Mouse (Mus musculus) heart, embryonic 14.5 days (tissue): ENCODE data around the gene Fmnl2. TPM values are rescaled to one million over a fixed set of nuclear protein-coding genes. Genes with fewer than 3 reads are reported as not detected.
A peak's percentile ranks its signal among the peaks of the same experiment; 100 is the strongest.

ENCODE experiments used
- ATAC-seq: fragments of 200-750 bp; cut with Nextera tagmentation; 2 replicates; pipeline ENCODE4 v1.8.0; 2017; ENCODE audit warnings: low read depth, moderate TSS enrichment; ENCODE audit not compliant: insufficient number of reproducible peaks, insufficient read depth, low FRiP score
- H3K27ac ChIP-seq, 2 experiments: fragments of 200-500 bp in 1 of 2; fragments of 300-500 bp in 1 of 2; sonication (generic) in 1 of 2; replicated peaks in 1 of 2; 2 replicates each; pipeline ENCODE4 v1.5.1; 2012 to 2014; ENCODE audit warnings: low read depth in 2 of 2, low read length in 2 of 2, control low read depth in 1 of 2, mild to moderate bottlenecking in 1 of 2, mixed read lengths in 1 of 2; ENCODE audit not compliant: control insufficient read depth in 1 of 2, insufficient read depth in 1 of 2
- H3K27me3 ChIP-seq: fragments of 300-500 bp; sonication (generic); 2 replicates; pipeline ENCODE4 v1.6.1; 2014; ENCODE audit warnings: mild to moderate bottlenecking, low read length, control low read depth; ENCODE audit not compliant: control insufficient read depth, insufficient read depth
- H3K36me3 ChIP-seq: fragments of 300-500 bp; sonication (generic); 2 replicates; pipeline ENCODE4 v1.6.1; 2014; ENCODE audit warnings: mild to moderate bottlenecking, control low read depth, low read length, mixed read lengths; ENCODE audit not compliant: control insufficient read depth, insufficient read depth
- H3K4me1 ChIP-seq, 2 experiments: fragments of 200-500 bp in 1 of 2; fragments of 300-500 bp in 1 of 2; sonication (generic) in 1 of 2; 2 replicates each; pipeline ENCODE4 v1.6.1; 2012 to 2014; ENCODE audit warnings: low read length in 2 of 2, control low read depth in 1 of 2, mixed read lengths in 1 of 2; ENCODE audit not compliant: control insufficient read depth in 2 of 2, insufficient read depth in 2 of 2
- H3K4me2 ChIP-seq: fragments of 300-500 bp; sonication (generic); 2 replicates; pipeline ENCODE4 v1.6.1; 2014; ENCODE audit warnings: mild to moderate bottlenecking, low read length
- H3K4me3 ChIP-seq, 2 experiments: fragments of 200-500 bp in 1 of 2; fragments of 300-500 bp in 1 of 2; sonication (generic) in 1 of 2; 2 replicates each; pipeline ENCODE4 v1.5.1; 2012 to 2014; ENCODE audit warnings: low read length in 2 of 2, mild to moderate bottlenecking in 2 of 2, control low read depth in 1 of 2, low read depth in 1 of 2, moderate library complexity in 1 of 2; ENCODE audit not compliant: control insufficient read depth in 1 of 2, insufficient read depth in 1 of 2
- H3K9ac ChIP-seq: fragments of 300-500 bp; sonication (generic); 2 replicates; pipeline ENCODE4 v1.6.1; 2014; ENCODE audit warnings: mild to moderate bottlenecking, low read length
- H3K9me3 ChIP-seq: fragments of 300-500 bp; sonication (generic); 2 replicates; pipeline ENCODE4 v1.6.1; 2016; ENCODE audit warnings: low read length, control low read depth; ENCODE audit not compliant: control insufficient read depth
- WGBS: fragments of 180-500 bp; shearing (Covaris S2); extraction: QIAGEN DNeasy Blood & Tissue Kit; methylation state at CpG from one replicate; pipeline ENCODE4 v1.1.7; 2014; 5-methylcytosine and 5-hydroxymethylcytosine counted together
- polyA plus RNA-seq: library from polyadenylated mRNA; unstranded; fragments of >200 nt; fragmentation: Nextera tagmentation; extraction: Ambion mirVana; gene quantifications from 2 replicates; pipeline ENCODE4 v1.2.1, GENCODE M21; 2014

The Fmnl2 gene
- polyA plus RNA-seq, 1 experiment from 2014 or later: 1.7 TPM

DNA sequence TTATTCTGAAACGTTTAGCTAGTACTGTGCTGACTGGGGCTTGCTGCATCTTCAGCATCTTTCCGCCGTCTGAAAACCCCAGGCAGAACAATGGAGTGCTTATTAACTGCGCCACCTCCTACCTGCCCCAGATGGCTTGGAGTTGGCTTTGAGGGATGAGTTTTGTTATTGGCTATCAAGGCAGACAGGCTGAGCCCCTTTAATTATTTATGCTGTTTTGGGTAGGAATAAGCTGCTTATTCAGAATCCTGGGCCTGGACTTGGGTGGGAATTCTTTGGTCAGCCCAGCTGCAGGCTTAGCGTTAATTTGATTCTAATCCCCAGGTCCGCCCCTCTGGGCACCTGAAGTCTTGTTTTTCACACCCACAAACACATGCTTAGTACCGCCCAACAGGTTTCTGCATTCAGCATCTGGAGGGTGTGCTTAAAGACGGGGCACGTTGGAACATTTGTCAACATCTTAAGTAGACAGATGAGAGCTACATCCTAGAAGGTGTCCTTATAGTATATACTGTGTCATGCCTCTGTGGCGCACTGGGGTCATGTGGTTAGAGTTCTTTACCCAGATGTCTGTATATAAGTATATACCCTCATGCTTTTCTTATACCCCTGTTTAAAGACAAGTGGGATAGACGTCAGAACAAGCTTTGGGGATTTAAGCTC is 89.0 kb downstream of the Fmnl2 start:
- H3K4me2 ChIP-seq: no peak overlapping the region
- H3K4me1 ChIP-seq: no peaks in the 10 kb centered on the region; a peak in 1 of 4 replicates
- no peaks in the 10 kb centered on the region for H3K9me3 ChIP-seq
- no peak for ATAC-seq
- H3K27ac ChIP-seq: no peak overlapping the region
- no peaks in the 10 kb centered on the region for H3K36me3 ChIP-seq
- 73% methylated on average over 11 of the region's 11 CpGs for WGBS
- H3K4me3 ChIP-seq: no peak overlapping the region
- H3K27me3 ChIP-seq: no peaks in the 10 kb centered on the region
- no peak overlapping the region for H3K9ac ChIP-seq

DNA sequence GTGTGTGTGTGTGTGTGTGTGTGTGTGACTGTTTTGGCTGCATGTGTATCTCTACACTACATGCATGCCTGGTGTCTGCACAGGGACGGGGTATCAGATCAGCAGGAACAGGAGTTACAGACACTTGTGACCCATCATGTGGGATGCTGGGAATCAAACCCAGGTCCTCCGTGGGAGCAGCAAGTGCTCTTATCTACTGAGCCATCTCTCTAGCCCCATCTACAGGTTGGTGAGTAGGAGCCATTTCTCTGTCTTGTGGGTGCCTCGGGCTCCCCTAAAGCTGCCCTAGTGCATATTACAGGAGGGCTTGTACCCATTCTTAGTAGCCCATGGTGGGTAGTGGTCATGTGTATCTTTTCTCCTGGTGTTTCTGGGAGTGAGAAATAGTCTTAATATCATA is 90.7 kb downstream of the Fmnl2 start:
- Histone ChIP-seq H3K4me1 (peaks cover 0 to 3% of the 10 kb centered on the region in 2 experiments; a peak in 1 of 4 replicates), H3K4me3 (no peak overlapping the region), H3K9ac (no peak overlapping the region), H3K27ac (no peak overlapping the region), H3K9me3 (no peaks in the 10 kb centered on the region), H3K36me3 (no peaks in the 10 kb centered on the region), H3K4me2 (no peak overlapping the region), H3K27me3 (no peaks in the 10 kb centered on the region)
- no peak for ATAC-seq
- WGBS: 88% methylated on average over 3 of the region's 3 CpGs

DNA sequence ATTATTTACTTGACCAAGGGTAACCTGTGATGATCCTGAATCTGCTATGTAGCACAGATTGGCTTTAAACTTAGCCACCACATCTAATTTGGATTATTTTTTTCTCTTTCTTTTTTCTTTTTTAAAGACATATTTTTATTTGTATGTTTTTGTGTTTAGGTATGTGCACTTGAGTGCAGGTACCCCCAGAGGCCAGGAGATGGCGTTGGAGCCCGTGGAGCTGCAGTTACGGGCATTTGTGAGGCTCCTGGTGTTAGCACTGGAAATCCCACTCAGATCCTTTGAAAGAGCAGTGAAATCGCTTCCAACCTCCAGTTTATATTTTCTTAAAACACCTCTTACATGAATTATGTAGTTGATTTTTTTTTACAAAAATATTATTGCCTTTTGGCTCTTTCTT is 91.9 kb downstream of the Fmnl2 start:
- Histone ChIP-seq H3K9me3 (no peaks in the 10 kb centered on the region), H3K9ac (no peak overlapping the region), H3K36me3 (no peaks in the 10 kb centered on the region), H3K4me3 (no peak overlapping the region), H3K4me1 (peaks cover 0 to 3% of the 10 kb centered on the region in 2 experiments; a peak in 1 of 4 replicates), H3K27me3 (no peaks in the 10 kb centered on the region), H3K27ac (no peak overlapping the region), H3K4me2 (no peak overlapping the region)
- 92% methylated on average over 4 of the region's 4 CpGs for WGBS
- no peak for ATAC-seq

DNA sequence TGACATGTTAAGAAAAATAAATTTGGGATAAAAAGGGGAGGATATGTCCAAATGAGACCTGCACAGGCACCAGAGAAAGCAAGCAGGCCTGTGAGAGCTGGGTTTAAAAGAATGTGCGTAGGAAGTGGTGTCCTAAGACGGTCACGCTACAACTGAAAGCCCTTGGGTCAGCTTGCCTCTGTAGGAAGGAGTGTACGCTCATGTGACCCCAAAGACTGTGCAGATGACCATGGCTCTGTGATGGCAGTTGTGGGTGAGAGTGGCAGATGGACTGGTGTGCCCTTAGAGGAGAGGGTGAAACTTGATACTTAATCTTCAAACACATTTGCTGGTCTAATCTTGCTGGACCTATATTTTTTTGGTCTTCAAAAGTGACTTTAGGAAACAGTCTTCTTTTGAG is 92.6 kb downstream of the Fmnl2 start:
- H3K9ac ChIP-seq: no peak overlapping the region
- H3K36me3 ChIP-seq: no peaks in the 10 kb centered on the region
- 84% methylated on average over 4 of the region's 4 CpGs for WGBS
- no peak overlapping the region for H3K4me2 ChIP-seq
- ATAC-seq: no peak
- no peaks in the 10 kb centered on the region for H3K27me3 ChIP-seq
- no peak overlapping the region for H3K4me3 ChIP-seq
- H3K27ac ChIP-seq: no peak overlapping the region
- H3K4me1 ChIP-seq: peaks cover 0 to 3% of the 10 kb centered on the region in 2 experiments; a peak in 1 of 4 replicates
- H3K9me3 ChIP-seq: no peaks in the 10 kb centered on the region

DNA sequence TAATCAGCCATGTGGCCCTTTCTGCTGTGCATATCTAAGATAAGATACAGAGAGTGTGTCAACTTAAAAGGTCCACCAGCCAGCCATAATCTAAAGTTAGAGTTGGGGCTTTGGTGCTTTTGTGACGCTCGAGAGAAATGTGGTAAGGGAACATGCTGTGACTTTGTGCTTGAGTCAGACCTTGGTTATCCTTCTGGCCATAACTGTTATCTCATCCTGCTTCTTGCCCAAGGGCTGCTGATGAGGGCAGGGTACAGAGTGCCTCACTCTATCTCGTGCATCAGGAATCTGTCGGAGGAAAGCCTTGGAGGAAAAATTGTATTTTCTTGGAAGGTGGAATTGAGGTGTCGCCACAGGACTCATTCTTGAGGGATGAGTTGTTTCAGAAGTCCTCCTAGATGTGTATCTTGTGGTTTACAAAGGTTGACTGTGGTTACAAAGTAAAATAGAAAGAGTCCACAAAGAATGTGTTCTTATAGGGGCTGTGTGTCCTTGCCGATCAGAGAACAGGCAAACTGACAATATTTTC is 94.6 kb downstream of the Fmnl2 start:
- Histone ChIP-seq H3K4me1 (peaks cover 0 to 3% of the 10 kb centered on the region in 2 experiments; a peak in 1 of 4 replicates), H3K4me2 (no peak overlapping the region), H3K27me3 (no peaks in the 10 kb centered on the region), H3K9me3 (no peaks in the 10 kb centered on the region), H3K27ac (no peak overlapping the region), H3K4me3 (no peak overlapping the region), H3K9ac (no peak overlapping the region), H3K36me3 (no peaks in the 10 kb centered on the region)
- WGBS: 45% methylated on average over 6 of the region's 6 CpGs
- ATAC-seq: no peak

GRCm38 (mm10) chr2:52955090-52955489 is 97.4 kb downstream of the Fmnl2 start:
- ATAC-seq: 0 out of 2 replicates have a peak, but pooled peaks have one; percentile 35

GRCm38 (mm10) chr2:52955831-52956230 is 98.2 kb downstream of the Fmnl2 start:
- Histone ChIP-seq H3K4me2 (no peak overlapping the region), H3K9me3 (no peaks in the 10 kb centered on the region), H3K36me3 (no peaks in the 10 kb centered on the region), H3K4me3 (no peak overlapping the region), H3K27ac (no peak overlapping the region), H3K4me1 (peaks cover 12 to 14% of the 10 kb centered on the region in 2 experiments), H3K9ac (no peak overlapping the region), H3K27me3 (no peaks in the 10 kb centered on the region)
- WGBS: 83% methylated on average over 10 of the region's 10 CpGs
- ATAC-seq: no peak

More at GRCm38 (mm10) chr2:52955090-52955489, 97.4 kb downstream of the Fmnl2 start:
- Histone ChIP-seq H3K4me3 (no peak overlapping the region), H3K4me2 (no peak overlapping the region), H3K27ac (no peak overlapping the region), H3K27me3 (no peaks in the 10 kb centered on the region), H3K9me3 (no peaks in the 10 kb centered on the region), H3K4me1 (peaks cover 12 to 14% of the 10 kb centered on the region in 2 experiments), H3K36me3 (no peaks in the 10 kb centered on the region), H3K9ac (no peak overlapping the region)
- 64% methylated on average over 8 of the region's 8 CpGs for WGBS
